Mouse (Mus musculus) lung, adult 2 months (tissue): Measurements from ENCODE around the gene Ephb1.

Experiments
- CTCF ChIP-seq: fragments of 200-500 bp; IDR thresholded peaks from 2 replicates; pipeline ENCODE4 v1.5.1; 2011; ENCODE audit warnings: mild to moderate bottlenecking, low read length, control low read depth; ENCODE audit not compliant: insufficient read depth
- POLR2A ChIP-seq: fragments of 200-500 bp; IDR thresholded peaks from 2 replicates; pipeline ENCODE4 v1.6.1; 2011; ENCODE audit warnings: low read depth, mild to moderate bottlenecking, control low read depth, low read length, borderline replicate concordance; ENCODE audit errors: extremely low read depth

GRCm38 (mm10) chr9:102045111-102045861 lies 309.2 kb downstream of the Ephb1 start:
- TF ChIP-seq CTCF (no peak), POLR2A (no peak)
